Mouse (Mus musculus) embryo, embryonic 9.5 days (tissue): ENCODE results near the gene Ibtk.

Experiments
- DNase-seq: peaks from one replicate; pipeline ENCODE4 v3.0.0-alpha.2; 2017; ENCODE audit errors: extremely low spot score

The Ibtk gene

GRCm38 (mm10) chr9:85701981-85702380 lies 47.2 kb downstream of the Ibtk start:
- no peak for DNase-seq

- no peak for DNase-seq
These were observed 53.5 kb downstream of the Ibtk start for GRCm38 (mm10) chr9:85695606-85696005.

GRCm38 (mm10) chr9:85693231-85694116 lies 55.7 kb downstream of the Ibtk start:
- no peak for DNase-seq

- no peak for DNase-seq
These were observed 64.1 kb downstream of the Ibtk start for GRCm38 (mm10) chr9:85685010-85685409.

- no peak for DNase-seq
These were observed 73.8 kb downstream of the Ibtk start for GRCm38 (mm10) chr9:85675131-85675905.

- no peak for DNase-seq
These were observed 75.1 kb downstream of the Ibtk start for GRCm38 (mm10) chr9:85673907-85674481.

- DNase-seq, result no peak
These were observed 77.4 kb downstream of the Ibtk start for GRCm38 (mm10) chr9:85671582-85672331.

GRCm38 (mm10) chr9:85664316-85664715 lies 84.8 kb downstream of the Ibtk start:
- no peak for DNase-seq

GRCm38 (mm10) chr9:85663810-85664209 lies 85.3 kb downstream of the Ibtk start:
- DNase-seq, result no peak

- DNase-seq, result peak; percentile 14
These were observed 86.0 kb downstream of the Ibtk start for GRCm38 (mm10) chr9:85663091-85663490.

- no peak for DNase-seq
These were observed 95.7 kb downstream of the Ibtk start for GRCm38 (mm10) chr9:85653401-85653800.

- no peak for DNase-seq
These were observed 110.9 kb downstream of the Ibtk start for GRCm38 (mm10) chr9:85638276-85638675.
